Mouse (Mus musculus) MEL (cell line): ENCODE measurements at regions not wholly inside any gene's neighbourhood (a gene's known extent, or its start where the extent isn't known, plus 50 kb on each side); places are given as distances from the start of the nearest gene placed in this dataset.

ENCODE experiments used
- CTCF ChIP-seq, 3 experiments: IDR thresholded peaks in 2 of 3; conservative IDR thresholded peaks in 1 of 3; 2 replicates each; pipeline ENCODE4 v1.5.1; 2011 to 2012; ENCODE audit warnings: low read length in 3 of 3, low read depth in 2 of 3, mild to moderate bottlenecking in 2 of 3, improper control_type of control experiment in 1 of 3, inconsistent platforms in 1 of 3, mixed read lengths in 1 of 3, moderate library complexity in 1 of 3; ENCODE audit not compliant: control insufficient read depth in 1 of 3, insufficient read depth in 1 of 3, poor library complexity in 1 of 3, severe bottlenecking in 1 of 3
- GATA1 ChIP-seq: IDR thresholded peaks from 2 replicates; pipeline ENCODE4 v1.6.1; 2011; ENCODE audit warnings: low read depth, low read length, improper control_type of control experiment
- JUND ChIP-seq: IDR thresholded peaks from 2 replicates; pipeline ENCODE4 v1.6.1; 2011; ENCODE audit warnings: low read depth, mild to moderate bottlenecking, improper control_type of control experiment, low read length
- NRF1 ChIP-seq: IDR thresholded peaks from 2 replicates; pipeline ENCODE4 v1.6.1; 2014; ENCODE audit warnings: low read depth, mild to moderate bottlenecking, inconsistent platforms, low read length, improper control_type of control experiment, moderate library complexity; ENCODE audit not compliant: poor library complexity, insufficient read depth, severe bottlenecking
- POLR2AphosphoS5 ChIP-seq: IDR thresholded peaks from 2 replicates; pipeline ENCODE4 v1.6.1; 2012; ENCODE audit warnings: low read depth, borderline replicate concordance, mild to moderate bottlenecking, inconsistent platforms, low read length, moderate library complexity, mixed read lengths

DNA sequence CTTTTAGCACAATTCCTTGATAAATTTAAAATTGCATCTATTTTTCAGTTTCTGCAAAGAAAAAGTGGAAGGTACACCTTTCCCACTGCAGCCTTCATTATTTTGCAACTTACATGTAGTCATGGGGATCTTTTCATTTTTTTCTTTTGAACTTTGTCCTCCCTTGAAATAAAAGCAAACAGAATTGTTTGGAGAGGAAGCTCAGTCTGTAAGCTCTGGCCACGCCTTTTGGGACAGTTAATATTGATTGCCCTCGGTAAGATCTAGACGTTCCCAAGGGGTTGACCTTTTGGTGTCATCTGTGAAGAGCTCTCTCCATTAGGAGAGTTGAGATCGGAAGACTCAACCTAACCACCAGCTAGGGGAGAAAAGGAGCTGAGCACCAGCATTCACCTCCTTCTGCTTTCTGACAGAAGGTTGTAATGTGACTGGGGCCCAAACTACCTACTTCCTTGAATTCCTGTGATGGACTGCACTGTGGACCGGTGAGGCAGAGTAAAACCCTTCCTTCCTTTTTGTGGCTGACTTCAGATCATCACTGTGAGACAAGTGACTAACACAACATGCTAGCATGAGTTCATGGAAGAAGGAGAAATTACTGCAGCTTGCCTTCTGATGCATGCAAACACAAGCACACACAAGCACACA is 621.9 kb downstream of the Inhba start:
- no peak for TF ChIP-seq CTCF (IDR thresholded peaks at IDR 0.05 in 2 of 3, conservative IDR thresholded peaks at IDR 0.05 in 1 of 3; ENCODE audit: control insufficient read depth in 1 of 3, insufficient read depth in 1 of 3, low read depth in 2 of 3, low read length in 3 of 3, poor library complexity in 1 of 3, severe bottlenecking in 1 of 3)
- no peak for TF ChIP-seq GATA1
- no peak for TF ChIP-seq POLR2AphosphoS5
- no peak for TF ChIP-seq NRF1
- TF ChIP-seq JUND = no peak
